Mouse (Mus musculus): Measurements from ENCODE around the gene Abhd14b. TPM values are rescaled to one million over a fixed set of nuclear protein-coding genes. Genes with fewer than 3 reads are reported as not detected.

Abhd14b gene
- polyA plus RNA-seq, 1 experiment from 2014 or later = 6.0 TPM

- Histone ChIP-seq H3K4me1 (no peaks in the 10 kb centered on the region), H3K9ac (no peak overlapping the region), H3K36me3 (no peaks in the 10 kb centered on the region), H3K4me3 (no peak overlapping the region), H3K4me2 (replicated peaks) (no peak overlapping the region), H3K27me3 (replicated peaks) (no peaks in the 10 kb centered on the region), H3K9me3 (peaks cover 5% of the 10 kb centered on the region; the same call in 1 of the 2 replicates), H3K27ac (no peak overlapping the region)
- no peak for ATAC-seq (ENCODE audit: low FRiP score, low read depth)
- WGBS = 76% methylated on average over 6 of the region's 6 CpGs
These were observed 35.5 kb upstream of the Abhd14b start for GRCm38 (mm10) chr9:106411729-106412128.

GRCm38 (mm10) chr9:106412210-106412609, 35.0 kb upstream of the Abhd14b start:
- H3K27ac ChIP-seq = no peak overlapping the region
- peaks cover 5% of the 10 kb centered on the region; the same call in 1 of the 2 replicates for H3K9me3 ChIP-seq
- no peaks in the 10 kb centered on the region for H3K36me3 ChIP-seq
- H3K4me1 ChIP-seq = no peaks in the 10 kb centered on the region
- H3K4me2 ChIP-seq (replicated peaks) = no peak overlapping the region
- H3K4me3 ChIP-seq = no peak overlapping the region
- ATAC-seq (ENCODE audit: low FRiP score, low read depth) = no peak
- H3K27me3 ChIP-seq (replicated peaks) = no peaks in the 10 kb centered on the region
- H3K9ac ChIP-seq = no peak overlapping the region
- 87% methylated on average over 3 of the region's 3 CpGs for WGBS

GRCm38 (mm10) chr9:106413606-106414005, 33.7 kb upstream of the Abhd14b start:
- peaks cover 5% of the 10 kb centered on the region; the same call in 1 of the 2 replicates for H3K9me3 ChIP-seq
- H3K4me3 ChIP-seq = no peak overlapping the region
- H3K36me3 ChIP-seq = no peaks in the 10 kb centered on the region
- H3K27ac ChIP-seq = no peak overlapping the region
- 0 out of 2 replicates have a peak, but pooled peaks cover 2% of the 10 kb centered on the region for H3K27me3 ChIP-seq (replicated peaks)
- WGBS = 83% methylated on average over 5 of the region's 5 CpGs
- H3K4me1 ChIP-seq = peaks cover 11% of the 10 kb centered on the region
- no peak overlapping the region for H3K4me2 ChIP-seq (replicated peaks)
- no peak for ATAC-seq (ENCODE audit: low FRiP score, low read depth)
- H3K9ac ChIP-seq = no peak overlapping the region

GRCm38 (mm10) chr9:106416826-106417225, 30.4 kb upstream of the Abhd14b start:
- H3K27me3 ChIP-seq (replicated peaks) = peaks cover 2% of the 10 kb centered on the region; the same call in 1 of the 2 replicates
- H3K4me1 ChIP-seq = peaks cover 27% of the 10 kb centered on the region
- no peaks in the 10 kb centered on the region for H3K36me3 ChIP-seq
- no peak overlapping the region for H3K9ac ChIP-seq
- ATAC-seq (ENCODE audit: low FRiP score, low read depth) = no peak
- H3K27ac ChIP-seq = no peak overlapping the region
- 89% methylated on average over 6 of the region's 6 CpGs for WGBS
- H3K9me3 ChIP-seq = no peaks in the 10 kb centered on the region
- no peak overlapping the region for H3K4me3 ChIP-seq
- H3K4me2 ChIP-seq (replicated peaks) = no peak overlapping the region

GRCm38 (mm10) chr9:106417841-106418625, 29.2 kb upstream of the Abhd14b start:
- Histone ChIP-seq H3K36me3 (no peaks in the 10 kb centered on the region), H3K27ac (no peak overlapping the region), H3K4me3 (peak overlapping the region; percentile 18; the same call in 1 of the 2 replicates)

GRCm38 (mm10) chr9:106420608-106421007, 26.7 kb upstream of the Abhd14b start:
- 0% methylated on average over 2 of the region's 2 CpGs for WGBS

More at GRCm38 (mm10) chr9:106417841-106418625, 29.2 kb upstream of the Abhd14b start:
- Histone ChIP-seq H3K9me3 (no peaks in the 10 kb centered on the region), H3K4me2 (replicated peaks) (peak overlapping the region; percentile 61), H3K27me3 (replicated peaks) (peaks cover 2% of the 10 kb centered on the region; the same call in 1 of the 2 replicates), H3K4me1 (peaks cover 27% of the 10 kb centered on the region), H3K9ac (peak overlapping the region; percentile 47; the same call in 1 of the 2 replicates)
- WGBS = 16% methylated on average over 29 of the region's 29 CpGs
- ATAC-seq (ENCODE audit: low FRiP score, low read depth) = peak; percentile 26

GRCm38 (mm10) chr9:106421033-106421864, 26.0 kb upstream of the Abhd14b start:
- Histone ChIP-seq H3K27me3 (replicated peaks) (peaks cover 2% of the 10 kb centered on the region; the same call in 1 of the 2 replicates), H3K9me3 (no peaks in the 10 kb centered on the region), H3K36me3 (no peaks in the 10 kb centered on the region), H3K4me3 (no peak overlapping the region), H3K4me1 (peaks cover 27% of the 10 kb centered on the region), H3K4me2 (replicated peaks) (peak overlapping the region; percentile 36), H3K9ac (no peak overlapping the region), H3K27ac (no peak overlapping the region)
- WGBS = 8% methylated on average over 18 of the region's 18 CpGs
- ATAC-seq (ENCODE audit: low FRiP score, low read depth) = peak; percentile 41; the same call in 1 of the 2 replicates

More at GRCm38 (mm10) chr9:106420608-106421007, 26.7 kb upstream of the Abhd14b start:
- Histone ChIP-seq H3K4me2 (replicated peaks) (peak overlapping the region; percentile 36), H3K9me3 (no peaks in the 10 kb centered on the region), H3K4me1 (peaks cover 27% of the 10 kb centered on the region), H3K4me3 (no peak overlapping the region), H3K27ac (no peak overlapping the region), H3K27me3 (replicated peaks) (peaks cover 2% of the 10 kb centered on the region; the same call in 1 of the 2 replicates), H3K36me3 (no peaks in the 10 kb centered on the region), H3K9ac (0 out of 2 replicates have a peak overlapping the region, but pooled peaks have one; percentile 4)
- no peak for ATAC-seq (ENCODE audit: low FRiP score, low read depth)

GRCm38 (mm10) chr9:106421865-106422160, 25.4 kb upstream of the Abhd14b start:
- Histone ChIP-seq H3K4me2 (replicated peaks) (peak overlapping the region; percentile 36), H3K9me3 (no peaks in the 10 kb centered on the region), H3K4me1 (peaks cover 27% of the 10 kb centered on the region), H3K27me3 (replicated peaks) (peaks cover 2% of the 10 kb centered on the region; the same call in 1 of the 2 replicates), H3K36me3 (no peaks in the 10 kb centered on the region), H3K27ac (no peak overlapping the region), H3K9ac (no peak overlapping the region), H3K4me3 (no peak overlapping the region)
- 0% methylated on average over 3 of the region's 3 CpGs for WGBS
- ATAC-seq (ENCODE audit: low FRiP score, low read depth) = peak; percentile 75

- H3K4me2 ChIP-seq (replicated peaks) = peak overlapping the region; percentile 77
- peak overlapping the region; percentile 73 for H3K4me3 ChIP-seq
- H3K4me1 ChIP-seq = peaks cover 8% of the 10 kb centered on the region
- H3K27me3 ChIP-seq (replicated peaks) = no peaks in the 10 kb centered on the region
- peak; percentile 59 for ATAC-seq (ENCODE audit: low FRiP score, low read depth)
- no peaks in the 10 kb centered on the region for H3K9me3 ChIP-seq
- 16% methylated on average over 11 of the region's 11 CpGs for whole genome bisulfite sequencing
- H3K36me3 ChIP-seq = peaks cover 31% of the 10 kb centered on the region
- peak overlapping the region; percentile 52 for H3K9ac ChIP-seq
- peak overlapping the region; percentile 93 for H3K27ac ChIP-seq
These were observed 18.5 kb upstream of the Abhd14b start for GRCm38 (mm10) chr9:106428719-106429220.

GRCm38 (mm10) chr9:106429221-106430014, 17.8 kb upstream of the Abhd14b start, which contains the start of gene Rpl29:
Rpl29 (plus strand) TSS chr9:106429454.
- Histone ChIP-seq H3K9me3 (no peaks in the 10 kb centered on the region), H3K4me2 (replicated peaks) (peak within 1 kb of the TSS; percentile 77), H3K27ac (peak within 1 kb of the TSS; percentile 93), H3K27me3 (replicated peaks) (no peaks in the 10 kb centered on the region), H3K36me3 (peaks cover 37% of the 10 kb centered on the region), H3K4me1 (peaks cover 8% of the 10 kb centered on the region), H3K9ac (peak within 1 kb of the TSS; percentile 91), H3K4me3 (peak within 1 kb of the TSS; percentile 73)
- peak; percentile 92 for ATAC-seq (ENCODE audit: low FRiP score, low read depth)
- under 1% methylated on average over 55 of the region's 55 CpGs for WGBS

GRCm38 (mm10) chr9:106430015-106430264, 17.3 kb upstream of the Abhd14b start:
- 2% methylated on average over 4 of the region's 4 CpGs for WGBS
- Histone ChIP-seq H3K27me3 (replicated peaks) (no peaks in the 10 kb centered on the region), H3K4me1 (peaks cover 8% of the 10 kb centered on the region), H3K27ac (peak overlapping the region; percentile 44; the same call in 1 of the 2 replicates), H3K9me3 (no peaks in the 10 kb centered on the region), H3K9ac (peak overlapping the region; percentile 91), H3K4me2 (replicated peaks) (peak overlapping the region; percentile 77), H3K36me3 (peaks cover 38% of the 10 kb centered on the region), H3K4me3 (peak overlapping the region; percentile 73)
- ATAC-seq (ENCODE audit: low FRiP score, low read depth) = no peak
